ENCODE assay signal across 8 mouse cellular contexts in the genomic region with DNA sequence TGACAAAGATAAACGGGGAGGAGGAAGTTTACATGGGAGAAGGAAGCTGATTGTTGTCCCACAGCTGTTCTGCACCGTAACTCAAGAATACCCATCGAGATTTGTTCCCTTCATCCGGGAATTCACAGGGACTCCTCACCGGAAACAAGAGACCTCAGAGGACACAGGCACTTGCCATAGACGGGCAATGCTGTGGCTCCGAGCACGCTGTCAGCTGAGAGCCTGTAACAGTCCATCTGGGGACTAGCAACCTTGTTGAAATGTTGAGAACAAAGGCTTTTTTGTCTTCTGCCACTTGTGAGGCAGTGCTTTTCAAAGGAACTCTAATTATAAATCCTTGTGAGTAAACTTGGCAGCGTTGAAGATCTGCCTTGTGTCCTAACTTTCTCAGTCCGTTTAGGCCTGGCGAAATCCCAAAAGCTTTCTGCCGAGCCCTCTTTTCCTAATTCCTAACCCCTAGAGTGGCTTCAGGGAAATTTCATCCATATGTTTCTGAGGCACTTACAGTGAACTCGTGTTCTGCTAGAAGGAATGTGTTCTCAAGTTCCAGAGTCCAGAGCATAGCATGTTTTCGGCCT. TPM values are rescaled to one million over a fixed set of nuclear protein-coding genes. Genes with fewer than 3 reads are reported as not detected.
DNase-seq lines count a peak whose midpoint lies in the region; ATAC-seq and TF ChIP-seq lines count a peak whose summit lies in the region.

No protein-coding gene starts in this region.

- peak overlapping the region; percentile 65 for H3K27ac ChIP-seq in midbrain, embryonic 10.5 days (replicated peaks)
- no peak overlapping the region for H3K27ac ChIP-seq in midbrain, embryonic 11.5 days (ENCODE audit: low read depth, low read length)
- H3K27ac ChIP-seq in embryonic facial prominence, embryonic 12.5 days, result peak overlapping the region; percentile 88
- H3K27ac ChIP-seq in heart, embryonic 16.5 days (ENCODE audit: low read length), result peak overlapping the region; percentile 79
- peak overlapping the region; percentile 69 for H3K27ac ChIP-seq in kidney, postnatal 0 days
- H3K27ac ChIP-seq in lung, embryonic 14.5 days (ENCODE audit: low read depth), result peak overlapping the region; percentile 83

- TF ChIP-seq CTCF in kidney, postnatal 0 days (IDR thresholded peaks at IDR 0.05; ENCODE audit: low read depth), result no peak
- no peak for TF ChIP-seq CTCF in lung, embryonic 14.5 days (IDR thresholded peaks at IDR 0.05; ENCODE audit: low read depth)

- H3K4me2 ChIP-seq in midbrain, embryonic 11.5 days, result no peak overlapping the region
- H3K4me2 ChIP-seq in embryonic facial prominence, embryonic 12.5 days (replicated peaks), result peak overlapping the region; percentile 22
- peak overlapping the region; percentile 32 for H3K4me2 ChIP-seq in heart, embryonic 16.5 days (ENCODE audit: low read depth, low read length)
- H3K4me2 ChIP-seq in kidney, postnatal 0 days (ENCODE audit: low read length), result peak overlapping the region; percentile 3; the same call in 1 of the 2 replicates
- peak overlapping the region; percentile 31; the same call in 1 of the 2 replicates for H3K4me2 ChIP-seq in lung, embryonic 14.5 days

- no peak overlapping the region for H3K9ac ChIP-seq in midbrain, embryonic 11.5 days (ENCODE audit: low read length)
- H3K9ac ChIP-seq in embryonic facial prominence, embryonic 12.5 days, result no peak overlapping the region
- peak overlapping the region; percentile 30; the same call in 1 of the 2 replicates for H3K9ac ChIP-seq in heart, embryonic 16.5 days (ENCODE audit: low read length)
- H3K9ac ChIP-seq in kidney, postnatal 0 days (ENCODE audit: low read depth, low read length), result no peak overlapping the region
- H3K9ac ChIP-seq in lung, embryonic 14.5 days, result no peak overlapping the region

- H3K4me3 ChIP-seq in midbrain, embryonic 10.5 days, result no peak overlapping the region
- no peak overlapping the region for H3K4me3 ChIP-seq in midbrain, embryonic 11.5 days (ENCODE audit: low read depth, low read length)
- H3K4me3 ChIP-seq in embryonic facial prominence, embryonic 12.5 days, result no peak overlapping the region
- H3K4me3 ChIP-seq in heart, embryonic 16.5 days (ENCODE audit: low read length), result no peak overlapping the region
- H3K4me3 ChIP-seq in kidney, postnatal 0 days (replicated peaks; ENCODE audit: low read depth, low read length), result no peak overlapping the region
- H3K4me3 ChIP-seq in lung, embryonic 14.5 days (ENCODE audit: low read depth, low read length), result no peak overlapping the region

- no peak for ATAC-seq in midbrain, embryonic 11.5 days (ENCODE audit: low FRiP score)
- ATAC-seq in embryonic facial prominence, embryonic 12.5 days (ENCODE audit: insufficient number of reproducible peaks, insufficient read depth, low FRiP score, low TSS enrichment), result peak; percentile 42; the same call in 1 of the 2 replicates
- ATAC-seq in heart, embryonic 16.5 days (replicated peaks; ENCODE audit: extremely low read depth, insufficient read depth, low FRiP score), result peak; percentile 80
- ATAC-seq in kidney, postnatal 0 days (replicated peaks; ENCODE audit: low FRiP score, low read depth), result no peak; the same call in 1 of the 2 replicates
- peak; percentile 82 for ATAC-seq in lung, embryonic 14.5 days (ENCODE audit: insufficient read depth)

- H3K9me3 ChIP-seq in midbrain, embryonic 10.5 days (replicated peaks), result no peaks in the 10 kb centered on the region
- H3K9me3 ChIP-seq in midbrain, embryonic 11.5 days (ENCODE audit: control insufficient read depth, low read length), result no peaks in the 10 kb centered on the region
- H3K9me3 ChIP-seq in embryonic facial prominence, embryonic 12.5 days, result no peaks in the 10 kb centered on the region
- no peaks in the 10 kb centered on the region for H3K9me3 ChIP-seq in heart, embryonic 16.5 days (replicated peaks; ENCODE audit: control insufficient read depth, low read length)
- H3K9me3 ChIP-seq in kidney, postnatal 0 days (replicated peaks; ENCODE audit: low read length), result no peaks in the 10 kb centered on the region
- H3K9me3 ChIP-seq in lung, embryonic 14.5 days (ENCODE audit: low read depth, low read length), result no peaks in the 10 kb centered on the region

- WGBS in midbrain, embryonic 10.5 days, result 68% methylated on average over 14 of the region's 14 CpGs
- WGBS in midbrain, embryonic 11.5 days, result 60% methylated on average over 14 of the region's 14 CpGs
- 12% methylated on average over 14 of the region's 14 CpGs for WGBS in embryonic facial prominence, embryonic 12.5 days
- 19% methylated on average over 14 of the region's 14 CpGs for WGBS in heart, embryonic 16.5 days
- 15% methylated on average over 14 of the region's 14 CpGs for WGBS in kidney, postnatal 0 days
- 13% methylated on average over 14 of the region's 14 CpGs for WGBS in lung, embryonic 14.5 days

- no peaks in the 10 kb centered on the region for H3K27me3 ChIP-seq in midbrain, embryonic 10.5 days (ENCODE audit: low read depth, poor library complexity, severe bottlenecking)
- H3K27me3 ChIP-seq in midbrain, embryonic 11.5 days (ENCODE audit: control insufficient read depth, insufficient read depth, low read length), result no peaks in the 10 kb centered on the region
- no peaks in the 10 kb centered on the region for H3K27me3 ChIP-seq in embryonic facial prominence, embryonic 12.5 days
- H3K27me3 ChIP-seq in heart, embryonic 16.5 days (ENCODE audit: control insufficient read depth, insufficient read depth, low read length), result no peaks in the 10 kb centered on the region
- H3K27me3 ChIP-seq in kidney, postnatal 0 days (ENCODE audit: insufficient read depth, low read length), result no peaks in the 10 kb centered on the region
- no peaks in the 10 kb centered on the region for H3K27me3 ChIP-seq in lung, embryonic 14.5 days (ENCODE audit: insufficient read depth, low read length)

- DNase-seq in midbrain, embryonic 10.5 days (ENCODE audit: low spot score), result no peak
- DNase-seq in midbrain, embryonic 11.5 days (ENCODE audit: low spot score, missing footprints), result no peak
- DNase-seq in kidney, postnatal 0 days (ENCODE audit: low spot score), result peak; percentile 85
- peak; percentile 89 for DNase-seq in lung, embryonic 14.5 days
- DNase-seq in right cerebral cortex, postnatal 14 days, result peak; percentile 16
- DNase-seq in spleen, postnatal 4 days (ENCODE audit: low spot score in 2 of 2), result no peak

- peaks cover 23% of the 10 kb centered on the region for H3K4me1 ChIP-seq in midbrain, embryonic 10.5 days
- H3K4me1 ChIP-seq in midbrain, embryonic 11.5 days (ENCODE audit: control insufficient read depth, insufficient read depth, low read length), result no peaks in the 10 kb centered on the region
- peaks cover 20% of the 10 kb centered on the region for H3K4me1 ChIP-seq in embryonic facial prominence, embryonic 12.5 days
- peaks cover 14% of the 10 kb centered on the region for H3K4me1 ChIP-seq in heart, embryonic 16.5 days (ENCODE audit: control insufficient read depth, insufficient read depth, low read length)
- H3K4me1 ChIP-seq in kidney, postnatal 0 days (replicated peaks; ENCODE audit: insufficient read depth, low read length), result no peaks in the 10 kb centered on the region
- H3K4me1 ChIP-seq in lung, embryonic 14.5 days (ENCODE audit: insufficient read depth), result peaks cover 8% of the 10 kb centered on the region; the same call in 1 of the 2 replicates

- no peaks in the 10 kb centered on the region for H3K36me3 ChIP-seq in midbrain, embryonic 10.5 days
- no peaks in the 10 kb centered on the region for H3K36me3 ChIP-seq in midbrain, embryonic 11.5 days (ENCODE audit: control insufficient read depth, insufficient read depth, low read length)
- no peaks in the 10 kb centered on the region for H3K36me3 ChIP-seq in embryonic facial prominence, embryonic 12.5 days
- no peaks in the 10 kb centered on the region for H3K36me3 ChIP-seq in heart, embryonic 16.5 days (ENCODE audit: control insufficient read depth, insufficient read depth)
- no peaks in the 10 kb centered on the region for H3K36me3 ChIP-seq in kidney, postnatal 0 days (ENCODE audit: insufficient read depth, low read length)
- no peaks in the 10 kb centered on the region for H3K36me3 ChIP-seq in lung, embryonic 14.5 days (ENCODE audit: insufficient read depth)

RNA-seq across cellular contexts. Expression of a gene that starts 18.3 kb away (rescaled TPM):
- not detected in 2 replicates for polyA plus RNA-seq in midbrain, embryonic 10.5 days (2016; fragmentation: Nextera tagmentation; extraction: Ambion mirVana)
- polyA plus RNA-seq in midbrain, embryonic 11.5 days (2014; fragmentation: Nextera tagmentation; extraction: Ambion mirVana), result not detected in 2 replicates
- polyA plus RNA-seq in embryonic facial prominence, embryonic 12.5 days (2016; fragmentation: Nextera tagmentation; extraction: Ambion mirVana), result not detected in 2 replicates
- polyA plus RNA-seq in heart, embryonic 16.5 days (2015; fragmentation: Nextera tagmentation; extraction: Ambion mirVana), result 0.28 and 0.55 TPM in 2 replicates
- polyA plus RNA-seq in kidney, postnatal 0 days (2015; fragmentation: Nextera tagmentation; extraction: Ambion mirVana), result not detected in 2 replicates
- not detected in 2 replicates for polyA plus RNA-seq in lung, embryonic 14.5 days (2014; fragmentation: Nextera tagmentation; extraction: Ambion mirVana)

RNA-seq across cellular contexts. Expression of a gene that starts 36.5 kb away (rescaled TPM):
- polyA plus RNA-seq in midbrain, embryonic 10.5 days (2016; fragmentation: Nextera tagmentation; extraction: Ambion mirVana), result 10.0 and 10.6 TPM in 2 replicates
- polyA plus RNA-seq in midbrain, embryonic 11.5 days (2014; fragmentation: Nextera tagmentation; extraction: Ambion mirVana), result 16.9 and 17.0 TPM in 2 replicates
- polyA plus RNA-seq in embryonic facial prominence, embryonic 12.5 days (2016; fragmentation: Nextera tagmentation; extraction: Ambion mirVana), result 10.9 and 13.9 TPM in 2 replicates
- polyA plus RNA-seq in heart, embryonic 16.5 days (2015; fragmentation: Nextera tagmentation; extraction: Ambion mirVana), result 10.2 and 10.8 TPM in 2 replicates
- 9.3 TPM in 2 replicates for polyA plus RNA-seq in kidney, postnatal 0 days (2015; fragmentation: Nextera tagmentation; extraction: Ambion mirVana)
- polyA plus RNA-seq in lung, embryonic 14.5 days (2014; fragmentation: Nextera tagmentation; extraction: Ambion mirVana), result 14.4 and 16.5 TPM in 2 replicates

Comparison
In these comparisons a context has a peak if more than half of its experiments do, and no peak if none do; other contexts are left out.
1. DNase-seq: peak in kidney, postnatal 0 days (single experiment), lung, embryonic 14.5 days (single experiment) and right cerebral cortex, postnatal 14 days (single experiment); none in midbrain, embryonic 10.5 days (single experiment), midbrain, embryonic 11.5 days (single experiment) and spleen, postnatal 4 days (0 of 2).
2. ATAC-seq: peak in embryonic facial prominence, embryonic 12.5 days (single experiment), heart, embryonic 16.5 days (single experiment) and lung, embryonic 14.5 days (single experiment); none in midbrain, embryonic 11.5 days (single experiment) and kidney, postnatal 0 days (single experiment).